Mouse (Mus musculus): Measurements from ENCODE around the gene Zzz3. TPM values are rescaled to one million over a fixed set of nuclear protein-coding genes. Genes with fewer than 3 reads are reported as not detected.
"Not testable (repeated sequence)": the region's sequence is repeated elsewhere in the genome, so short reads cannot be mapped to it uniquely, and the experiment has no call there.

The Zzz3 gene
- total RNA-seq, 2 experiments from 2014 or later = 66.1 to 70.7 TPM

DNA sequence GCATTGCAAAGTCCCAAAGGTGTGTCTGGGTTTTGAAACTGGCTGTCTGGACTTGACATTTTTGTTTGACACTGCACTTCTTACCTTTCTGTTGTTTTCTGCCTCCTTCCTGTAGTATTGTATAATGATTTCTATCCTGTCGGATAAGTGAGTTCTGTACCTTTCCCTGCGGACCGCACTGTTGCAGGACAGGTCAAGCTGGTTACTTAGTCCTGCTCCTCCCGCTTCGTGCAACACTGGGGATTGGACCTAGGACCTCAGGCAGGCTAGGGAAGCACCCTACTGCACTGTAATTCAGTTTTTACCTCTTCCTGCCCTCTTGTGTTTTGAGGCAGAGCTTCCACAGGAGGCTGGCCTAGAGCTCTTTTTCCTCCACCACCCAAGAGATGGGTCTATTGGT, 5.2 kb downstream of the Zzz3 start:
- no peak for ATAC-seq (replicated peaks; ENCODE audit: low FRiP score, low TSS enrichment, poor library complexity, severe bottlenecking)

DNA sequence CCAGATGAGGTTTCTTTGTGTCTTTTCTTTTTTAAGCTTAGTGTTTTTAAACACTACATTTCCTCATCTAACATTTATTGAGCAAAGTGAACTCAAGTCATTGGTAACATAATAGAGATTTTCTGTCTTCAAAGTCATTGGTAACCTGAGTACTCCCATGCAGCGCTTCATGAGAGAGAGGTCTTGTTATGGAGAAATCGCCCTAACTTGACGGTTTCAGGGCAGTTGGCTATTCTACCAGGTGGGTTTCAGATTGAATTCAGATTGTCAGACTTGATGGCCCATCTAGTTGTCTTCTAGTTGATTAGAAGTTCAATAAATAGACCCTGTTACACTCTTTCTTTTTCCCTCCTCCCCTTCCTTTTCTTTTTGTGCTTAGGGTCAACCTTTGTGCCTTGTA, 5.6 kb downstream of the Zzz3 start:
- ATAC-seq (replicated peaks; ENCODE audit: low FRiP score, low TSS enrichment, poor library complexity, severe bottlenecking) = no peak

DNA sequence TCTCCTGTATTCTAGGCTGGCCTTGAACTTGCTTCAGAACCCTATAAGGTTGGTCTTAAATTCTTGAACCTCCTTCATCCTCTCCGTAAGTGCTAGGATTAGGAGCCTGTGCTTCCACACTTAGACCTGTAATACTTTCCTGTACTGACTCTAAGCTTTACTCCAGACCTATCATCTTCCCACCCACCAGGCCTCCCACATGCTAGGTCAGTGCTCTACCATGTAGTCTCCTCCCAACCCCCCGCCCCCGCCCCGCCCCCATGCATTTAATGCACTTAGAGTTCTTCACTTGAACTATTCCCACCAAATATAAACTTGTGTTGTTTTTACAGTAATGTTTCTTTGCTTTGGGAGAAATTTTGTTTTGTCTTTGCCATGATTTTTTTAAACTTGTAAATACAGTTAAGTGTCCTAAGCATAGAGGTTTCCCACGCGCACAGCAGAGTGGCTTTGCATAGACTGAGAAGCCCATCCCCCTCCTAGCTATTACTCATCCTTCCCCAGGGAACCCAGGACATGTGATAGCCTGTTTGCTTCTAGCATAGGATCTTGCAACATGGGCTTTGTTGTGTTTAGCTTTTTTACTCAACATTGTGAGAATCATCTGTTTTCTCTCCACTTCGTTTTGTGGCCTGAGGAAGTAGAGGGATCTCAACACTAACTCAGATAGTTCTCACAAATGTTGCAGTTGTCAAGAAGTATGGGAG, 6.8 kb downstream of the Zzz3 start:
- no peak for ATAC-seq (replicated peaks; ENCODE audit: low FRiP score, low TSS enrichment, poor library complexity, severe bottlenecking)

DNA sequence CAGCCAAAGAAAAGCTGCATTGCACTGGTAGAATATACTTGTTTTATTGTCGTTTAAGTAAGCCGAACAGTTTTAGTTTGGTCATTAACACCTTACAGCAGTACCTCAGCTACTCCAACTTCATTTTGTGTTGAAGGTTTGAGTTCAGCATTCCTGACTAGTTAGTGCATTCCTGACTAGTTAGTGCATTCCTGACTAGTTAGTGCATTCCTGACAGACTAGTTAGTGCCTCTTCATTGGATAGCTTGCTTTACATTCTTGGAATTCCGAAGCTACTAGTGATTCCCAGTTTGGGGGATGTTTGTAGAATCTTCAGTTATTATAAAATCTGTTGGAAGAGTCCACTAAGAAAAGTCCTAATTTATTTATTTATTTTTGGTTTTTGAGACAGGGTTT, 7.4 kb downstream of the Zzz3 start:
- ATAC-seq (replicated peaks; ENCODE audit: low FRiP score, low TSS enrichment, poor library complexity, severe bottlenecking) = no peak

DNA sequence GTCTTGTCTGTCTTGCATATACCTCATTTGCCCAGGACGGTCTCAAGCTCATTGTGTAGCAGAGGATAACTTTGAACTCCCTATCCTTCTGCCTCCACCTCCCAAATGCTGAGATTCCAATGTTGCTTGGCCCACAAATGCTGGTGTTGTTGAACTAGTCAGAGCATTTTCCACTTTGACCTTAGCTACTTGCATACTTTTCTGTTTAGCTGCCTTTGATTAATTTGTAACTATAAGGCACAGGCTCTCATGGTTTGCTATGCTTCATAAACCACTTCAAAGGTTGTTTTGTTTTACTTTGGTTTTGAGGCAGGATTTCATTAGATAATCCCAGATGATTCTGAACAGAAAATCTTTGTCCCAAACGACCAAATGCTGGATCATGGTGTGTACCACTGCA, 8.6 kb downstream of the Zzz3 start:
- ATAC-seq (replicated peaks; ENCODE audit: low FRiP score, low TSS enrichment, poor library complexity, severe bottlenecking) = no peak

DNA sequence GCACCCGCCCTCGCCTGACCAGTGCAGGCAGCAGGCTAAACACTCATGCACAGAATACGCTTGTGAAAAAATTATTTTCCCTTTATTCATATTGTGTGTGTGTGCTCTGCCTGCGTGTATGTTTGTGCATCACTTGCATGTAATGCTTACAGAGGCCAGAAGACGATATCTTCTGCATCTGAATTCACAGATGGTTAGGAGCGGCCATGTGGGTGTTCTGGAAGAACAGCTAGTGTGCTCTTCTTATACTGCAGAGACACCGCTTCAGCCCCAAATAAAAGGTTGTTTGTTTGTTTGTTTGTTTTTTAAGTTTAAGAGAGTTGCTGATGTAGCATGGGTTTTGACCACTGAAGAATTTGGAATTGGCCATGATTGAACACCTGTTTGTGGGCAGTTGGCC, 10.1 kb downstream of the Zzz3 start:
- ATAC-seq (replicated peaks; ENCODE audit: low FRiP score, low TSS enrichment, poor library complexity, severe bottlenecking) = peak; percentile 57; the same call in 1 of the 2 replicates

DNA sequence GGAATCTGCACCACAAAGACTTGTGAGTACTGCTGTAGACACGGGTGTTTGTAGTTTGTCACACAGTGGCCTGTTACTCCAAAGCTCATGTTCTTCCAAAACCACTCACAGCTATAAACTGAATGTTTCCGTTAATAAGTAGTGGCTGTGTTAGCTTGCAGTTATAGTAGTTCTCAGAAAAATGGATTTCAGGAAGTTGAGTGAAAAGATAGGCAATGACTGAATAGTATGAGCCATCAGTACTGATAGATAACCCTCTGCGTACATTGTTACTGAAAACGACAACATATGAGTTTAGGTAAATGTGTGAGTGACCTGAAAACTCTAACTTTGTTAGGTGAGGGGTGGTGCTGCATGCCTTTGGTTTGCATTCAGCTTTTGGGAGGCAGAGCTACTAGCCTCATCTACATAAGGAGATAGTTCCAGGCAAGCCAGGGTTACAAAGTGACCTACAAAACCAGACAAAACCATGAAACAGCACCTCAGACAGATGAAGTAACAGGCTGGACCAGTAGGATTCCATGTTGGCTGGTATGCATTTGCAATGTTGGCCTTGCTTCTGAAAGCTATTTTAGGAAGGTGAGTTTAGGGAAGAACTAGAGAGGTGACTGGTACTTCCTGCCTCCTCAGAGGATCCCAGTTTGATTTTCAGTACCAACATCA, 10.8 kb downstream of the Zzz3 start:
- peak; percentile 53 for ATAC-seq (replicated peaks; ENCODE audit: low FRiP score, low TSS enrichment, poor library complexity, severe bottlenecking)

DNA sequence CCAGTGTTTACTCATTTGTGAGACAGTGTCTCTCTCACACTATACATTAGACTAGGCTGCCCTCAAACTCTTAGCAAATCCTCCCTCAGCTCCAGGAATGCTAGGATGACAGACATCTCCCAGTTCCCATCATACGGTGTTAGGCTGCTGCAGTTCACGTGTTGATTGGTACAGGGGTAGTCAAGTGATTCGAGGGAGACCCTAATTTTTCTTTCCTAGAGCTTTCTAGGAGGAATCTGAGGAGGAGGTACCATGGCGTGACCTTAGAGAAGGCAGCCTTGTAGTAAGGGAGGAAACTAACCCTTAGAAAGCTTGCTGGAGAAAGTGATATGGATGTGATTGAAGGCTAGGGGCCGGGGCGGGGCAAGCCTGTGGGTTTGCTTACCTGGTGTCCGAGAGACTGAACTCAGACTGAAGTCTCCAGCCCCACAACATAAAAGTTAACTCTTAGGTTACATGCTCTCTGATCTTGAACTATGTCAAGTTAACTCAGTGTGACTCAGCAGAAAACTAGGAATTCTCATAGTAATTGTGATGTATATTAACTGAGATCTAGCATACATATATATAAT, 15.8 kb downstream of the Zzz3 start:
- ATAC-seq (replicated peaks; ENCODE audit: low FRiP score, low TSS enrichment, poor library complexity, severe bottlenecking) = 0 out of 2 replicates have a peak, but pooled peaks have one; percentile 31

DNA sequence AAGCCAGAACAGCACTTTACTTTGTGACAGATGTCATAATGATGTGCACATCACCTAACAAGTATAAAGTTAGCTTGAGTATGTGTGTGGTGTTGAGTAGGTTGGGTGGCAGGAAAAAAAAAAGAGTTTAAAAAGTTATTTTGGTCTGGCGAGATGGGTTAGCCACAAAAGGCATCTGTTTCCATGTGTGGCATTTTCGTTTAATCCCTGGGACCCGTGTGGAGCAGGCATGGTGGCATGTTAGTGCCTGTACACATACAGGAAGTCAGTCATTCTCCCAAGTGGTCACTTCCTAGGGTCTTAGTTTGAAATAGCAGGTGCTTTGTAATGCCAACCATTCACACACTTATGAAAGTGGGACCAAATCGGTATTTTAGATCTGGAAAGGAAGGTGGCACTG, 17.1 kb downstream of the Zzz3 start:
- no peak for ATAC-seq (replicated peaks; ENCODE audit: low FRiP score, low TSS enrichment, poor library complexity, severe bottlenecking)

DNA sequence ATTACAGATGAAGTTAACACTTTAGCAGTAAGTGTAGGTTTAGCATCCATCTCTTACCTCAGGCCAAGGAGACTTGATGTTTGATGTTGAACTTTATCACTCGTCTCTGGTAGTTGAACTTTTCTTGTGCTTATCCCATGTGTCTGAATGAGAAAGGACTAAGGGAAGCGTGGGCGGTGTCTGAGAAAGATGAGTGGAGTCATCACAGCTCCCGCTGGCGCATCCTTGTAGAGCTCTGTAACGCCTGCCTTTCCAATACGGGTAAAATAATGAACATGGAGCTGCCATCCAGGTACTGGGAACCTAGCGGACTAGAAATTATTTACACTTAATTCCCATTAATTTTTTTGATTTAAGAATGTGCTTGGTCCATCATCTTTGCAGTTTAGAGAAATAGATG, 33.7 kb downstream of the Zzz3 start:
- ATAC-seq (replicated peaks; ENCODE audit: low FRiP score, low TSS enrichment, poor library complexity, severe bottlenecking) = no peak

DNA sequence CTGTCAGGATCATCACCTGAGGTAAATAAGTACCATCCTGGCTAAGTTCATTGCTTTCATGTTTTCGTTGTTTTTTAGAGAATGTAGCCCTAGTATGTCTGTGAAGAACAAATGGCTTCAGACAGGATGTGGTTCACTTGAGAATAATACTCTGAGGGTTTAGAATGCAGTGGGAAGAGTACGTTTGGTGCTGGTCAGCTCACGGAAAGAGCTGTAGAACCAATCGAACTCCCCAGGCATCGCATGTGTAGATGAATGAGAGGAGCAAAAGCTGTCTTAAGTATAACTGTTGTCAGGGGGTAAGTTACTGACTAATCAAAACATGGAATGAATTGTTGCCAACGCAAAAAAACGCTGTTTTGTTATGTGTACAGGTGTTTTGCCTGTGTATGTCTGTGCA, 37.4 kb downstream of the Zzz3 start:
- no peak for ATAC-seq (replicated peaks; ENCODE audit: low FRiP score, low TSS enrichment, poor library complexity, severe bottlenecking)

DNA sequence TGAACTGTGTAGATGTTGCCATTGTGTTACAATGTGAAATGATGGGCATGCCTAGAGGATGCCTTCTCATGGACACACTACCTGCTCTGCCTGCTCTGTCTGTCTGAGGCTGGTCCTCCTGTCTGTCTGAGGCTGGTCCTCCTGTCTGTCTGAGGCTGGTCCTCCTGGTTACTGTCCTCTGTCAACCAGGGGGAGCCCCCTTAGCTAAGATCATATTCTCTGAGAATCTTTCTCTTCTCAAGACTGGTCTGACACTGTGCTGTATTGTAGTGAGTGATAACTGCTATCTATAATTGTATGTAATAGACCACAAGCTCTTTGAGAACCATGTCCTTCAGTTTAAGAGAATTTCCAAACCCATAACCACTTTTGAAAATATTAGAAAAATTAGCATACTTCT, 40.3 kb downstream of the Zzz3 start:
- ATAC-seq (replicated peaks; ENCODE audit: low FRiP score, low TSS enrichment, poor library complexity, severe bottlenecking) = peak; percentile 62; the same call in 1 of the 2 replicates

DNA sequence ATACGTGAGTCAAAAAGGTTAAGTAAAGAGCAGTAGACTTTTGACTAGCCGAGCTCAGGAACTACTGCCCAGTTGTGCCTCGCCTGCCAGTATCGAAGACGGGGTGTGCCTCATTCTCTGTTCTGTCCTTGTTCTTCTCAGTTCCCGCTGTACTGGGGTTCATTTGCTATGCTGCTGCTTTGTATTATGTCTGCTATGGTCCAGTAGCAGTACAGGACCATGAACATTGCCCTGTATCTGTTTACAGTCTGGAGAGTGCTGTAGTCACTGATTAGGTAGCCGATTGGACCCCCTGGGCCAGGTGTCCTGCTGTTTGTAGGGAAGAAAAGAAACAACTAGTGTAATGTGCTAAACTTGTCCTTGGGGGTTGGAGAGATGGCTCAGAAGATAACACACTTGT, 42.8 kb downstream of the Zzz3 start:
- no peak for ATAC-seq (replicated peaks; ENCODE audit: low FRiP score, low TSS enrichment, poor library complexity, severe bottlenecking)

DNA sequence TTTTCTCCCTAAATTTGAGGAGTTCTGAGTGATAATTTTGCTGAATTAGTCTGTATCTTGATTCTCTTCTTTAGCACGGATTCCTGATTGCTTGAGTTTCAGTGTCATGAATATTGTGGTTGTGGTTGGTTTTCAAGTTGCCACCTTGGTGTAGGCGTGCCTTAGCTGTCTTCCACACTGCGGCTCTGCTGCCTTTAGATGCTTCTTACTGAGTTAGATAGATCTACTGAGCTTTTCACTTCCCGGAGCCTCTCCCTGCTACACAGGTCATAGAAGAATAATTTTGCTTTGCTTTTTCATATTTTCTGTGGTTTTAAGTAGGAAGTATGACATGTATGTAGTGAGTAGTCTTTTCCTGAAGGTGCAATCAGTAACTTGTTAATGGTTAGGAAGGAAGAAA, 47.5 kb downstream of the Zzz3 start:
- ATAC-seq (replicated peaks; ENCODE audit: low FRiP score, low TSS enrichment, poor library complexity, severe bottlenecking) = no peak

DNA sequence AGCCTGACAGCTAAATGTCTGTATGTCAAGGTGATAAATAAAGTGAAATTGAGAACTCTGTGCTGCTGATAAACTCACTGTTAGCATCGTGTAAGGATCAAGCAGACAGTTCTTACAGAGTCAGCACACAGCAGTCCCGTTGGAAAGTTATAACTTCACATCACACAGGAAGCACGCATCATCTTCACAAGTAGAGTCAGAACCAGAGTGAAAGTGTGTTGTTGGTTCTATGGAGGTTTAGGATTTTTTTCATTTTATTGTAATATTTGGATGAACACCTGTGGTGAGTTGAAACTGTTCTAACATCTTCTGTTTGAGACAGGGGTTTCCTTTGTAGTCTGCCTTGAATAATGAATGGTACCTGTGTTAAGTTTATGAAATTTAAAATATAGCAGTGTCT, 48.8 kb downstream of the Zzz3 start:
- no peak for ATAC-seq (replicated peaks; ENCODE audit: low FRiP score, low TSS enrichment, poor library complexity, severe bottlenecking)

DNA sequence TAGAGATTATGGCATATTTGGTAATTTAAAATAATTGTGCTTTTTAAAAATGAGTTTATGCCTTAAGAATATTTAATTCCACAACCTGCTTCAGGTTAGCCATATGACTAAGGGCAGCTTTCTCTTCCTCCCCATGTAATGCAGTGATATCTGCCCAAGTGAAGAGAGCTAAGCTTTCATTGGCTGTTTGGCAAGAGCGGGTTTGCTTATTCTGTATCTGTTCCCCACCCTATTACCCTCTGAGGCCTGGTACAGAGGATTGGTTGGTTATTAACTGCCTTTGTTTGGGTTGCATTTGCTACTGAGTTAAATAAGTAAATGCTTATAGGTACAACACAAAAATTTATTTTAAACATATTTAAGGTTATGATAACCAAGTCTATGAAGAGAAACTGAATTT, 51.7 kb downstream of the Zzz3 start:
- ATAC-seq (replicated peaks; ENCODE audit: low FRiP score, low TSS enrichment, poor library complexity, severe bottlenecking) = 0 out of 2 replicates have a peak, but pooled peaks have one; percentile 49

DNA sequence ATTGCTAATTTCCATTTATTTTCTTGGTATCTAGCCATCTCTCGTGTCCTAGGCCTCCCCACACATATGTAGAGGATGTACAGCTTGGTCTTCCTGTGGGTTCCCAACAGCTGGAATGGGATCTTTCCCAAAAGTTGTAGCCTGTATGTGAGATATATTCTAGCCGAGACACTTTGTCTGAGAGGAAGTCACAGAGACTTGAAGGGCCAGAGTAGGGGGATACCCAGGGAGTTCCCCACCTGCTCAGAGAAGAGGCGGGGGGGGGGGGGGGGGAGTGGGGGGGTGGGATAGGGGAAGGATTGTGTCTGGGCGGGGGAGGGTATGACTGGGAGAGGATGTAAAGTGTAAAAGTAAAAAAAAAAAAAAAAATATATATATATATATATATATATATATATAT, 57.9 kb downstream of the Zzz3 start:
- ATAC-seq (replicated peaks; ENCODE audit: low FRiP score, low TSS enrichment, poor library complexity, severe bottlenecking) = no peak

DNA sequence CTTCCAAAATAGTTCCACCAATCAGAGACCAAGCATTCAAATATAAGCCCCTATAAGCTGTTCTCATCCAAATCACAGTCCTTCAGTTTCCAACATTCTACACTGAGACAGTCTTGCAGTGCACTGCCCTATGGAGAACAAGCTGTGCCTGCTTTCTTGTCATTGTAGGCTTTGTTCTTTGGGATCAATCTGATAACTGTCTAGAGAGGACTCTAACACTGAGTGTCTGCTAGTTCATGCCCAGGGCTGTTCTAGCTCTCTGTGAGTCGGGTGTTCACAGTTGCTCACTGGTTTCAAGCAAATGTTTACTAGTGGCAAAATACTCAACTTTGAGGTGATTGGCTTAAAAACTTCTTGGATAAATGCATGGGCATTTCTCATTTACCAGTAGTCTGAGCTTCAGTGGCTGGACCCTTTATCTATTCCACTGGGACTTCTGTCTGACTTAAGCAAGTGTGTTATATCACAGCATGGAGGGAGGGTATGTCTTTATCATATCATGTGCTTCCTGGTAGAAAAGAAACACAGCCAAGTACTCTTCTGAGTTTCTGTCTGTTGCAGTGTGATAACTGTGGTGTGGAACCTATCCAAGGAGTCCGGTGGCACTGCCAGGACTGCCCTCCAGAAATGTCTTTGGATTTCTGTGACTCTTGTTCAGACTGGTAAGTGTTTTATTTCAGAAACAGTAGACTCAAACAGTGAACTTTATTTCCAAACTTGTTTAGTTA, 62.2 kb downstream of the Zzz3 start:
- peak; percentile 99 for ATAC-seq (replicated peaks; ENCODE audit: low FRiP score, low TSS enrichment, poor library complexity, severe bottlenecking)

DNA sequence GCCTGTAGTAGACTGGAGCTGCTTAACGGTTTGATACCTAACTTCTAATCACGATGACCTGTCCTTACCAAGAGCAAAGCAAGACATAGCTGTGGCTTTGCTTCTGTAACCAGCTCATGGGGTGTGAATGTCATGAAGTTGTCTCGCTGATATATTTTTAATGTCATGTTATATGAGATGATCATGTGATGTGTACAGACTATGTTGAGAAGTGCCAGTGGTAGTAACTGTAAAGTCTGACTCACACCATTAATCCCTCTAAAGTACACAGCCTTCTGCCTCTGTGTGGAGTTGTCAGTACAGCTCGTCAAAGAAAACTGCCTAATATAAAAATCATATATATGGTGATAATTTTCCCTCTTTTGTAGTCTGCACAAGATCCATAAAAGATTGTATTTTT, 63.6 kb downstream of the Zzz3 start:
- ATAC-seq (replicated peaks; ENCODE audit: low FRiP score, low TSS enrichment, poor library complexity, severe bottlenecking) = not testable (repeated sequence)

DNA sequence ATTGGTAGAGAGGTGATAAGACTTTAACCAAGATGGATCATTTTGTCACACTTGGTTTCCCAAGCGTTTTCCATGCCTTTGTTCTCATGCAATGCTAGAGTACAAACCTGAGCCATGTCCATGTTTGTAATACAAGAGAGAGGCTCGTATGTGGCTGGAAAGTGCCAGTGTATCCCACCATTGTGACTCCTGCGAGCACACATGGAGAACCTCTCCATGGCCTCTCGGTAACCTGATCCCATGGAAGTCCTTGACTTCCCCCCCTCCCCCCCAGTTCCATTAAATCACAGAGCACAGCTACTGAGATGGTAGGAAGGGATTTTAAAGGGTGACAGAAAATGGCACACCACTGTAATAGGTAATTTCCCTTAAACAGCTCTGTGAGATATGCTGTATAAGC, 65.5 kb downstream of the Zzz3 start:
- ATAC-seq (replicated peaks; ENCODE audit: low FRiP score, low TSS enrichment, poor library complexity, severe bottlenecking) = no peak
